Mouse (Mus musculus): Measurements from ENCODE around the gene Tekt1. TPM values are rescaled to one million over a fixed set of nuclear protein-coding genes. Genes with fewer than 3 reads are reported as not detected.

The Tekt1 gene
- not detected for total RNA-seq (2023)

DNA sequence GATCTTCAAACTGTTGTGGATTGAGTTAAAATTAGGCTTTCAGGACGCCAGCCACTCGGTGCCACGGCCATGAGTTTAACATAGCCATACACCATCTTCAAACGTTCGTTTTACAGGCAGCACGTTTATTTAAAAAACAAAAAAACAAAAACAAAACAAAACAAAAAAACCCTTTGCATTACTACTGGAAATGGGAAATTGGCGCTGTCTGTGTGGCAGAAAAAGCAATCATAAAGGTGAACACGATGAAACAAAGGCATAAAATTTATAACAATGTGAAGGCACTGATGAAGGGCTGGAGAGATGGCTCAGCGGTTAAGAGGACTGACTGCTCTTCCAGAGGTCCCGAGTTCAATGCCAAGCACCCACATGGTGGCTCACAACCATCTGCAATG is at the start of gene Tekt1:
TSS of gene Tekt1 (minus strand) at position 96 of the 395 bp plus-strand sequence.

DNA sequence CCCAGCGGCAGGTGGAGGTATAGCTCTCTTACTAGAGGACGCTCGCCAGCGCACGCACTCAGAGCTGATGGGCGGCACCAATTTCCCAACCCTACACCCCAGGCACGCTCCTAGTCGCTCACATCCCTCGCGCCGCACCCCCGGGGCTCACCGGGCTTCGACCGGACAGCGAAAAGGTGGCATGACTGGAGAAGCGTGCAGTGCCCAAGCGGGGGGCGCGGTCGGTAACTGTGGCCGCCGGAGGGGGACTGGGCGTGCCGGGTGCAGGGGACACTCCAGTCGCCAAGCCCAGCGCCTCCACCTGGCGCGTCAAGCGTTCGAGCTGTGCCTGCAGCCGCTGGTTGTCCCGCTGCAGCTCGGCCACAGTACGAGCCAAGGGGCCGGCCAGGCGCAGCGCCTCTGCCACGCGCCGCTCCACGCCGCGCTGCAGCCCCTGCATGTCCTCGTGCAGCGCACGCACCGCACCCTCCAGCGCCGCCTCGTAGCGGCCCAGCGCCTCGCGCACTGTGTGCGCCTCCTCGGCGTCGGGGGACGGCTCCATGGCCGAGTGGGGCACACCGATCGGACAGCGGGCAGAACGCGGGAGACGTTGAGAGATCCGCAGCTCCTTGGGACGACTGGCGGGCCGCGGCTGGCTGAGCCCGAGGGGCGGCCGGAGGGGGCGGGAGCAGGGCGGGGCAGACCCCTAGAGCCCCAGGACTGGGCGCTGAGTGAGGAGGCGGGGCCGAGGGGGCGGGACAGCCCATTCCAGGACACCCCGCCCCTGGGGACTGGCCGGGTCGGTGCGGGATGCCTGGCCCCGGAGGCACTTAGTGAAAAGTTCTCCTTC is 49.1 kb upstream of the Tekt1 start, which contains the start of gene Smtnl2:
TSS of gene Smtnl2 (minus strand) at position 621 of the 829 bp plus-strand sequence.

DNA sequence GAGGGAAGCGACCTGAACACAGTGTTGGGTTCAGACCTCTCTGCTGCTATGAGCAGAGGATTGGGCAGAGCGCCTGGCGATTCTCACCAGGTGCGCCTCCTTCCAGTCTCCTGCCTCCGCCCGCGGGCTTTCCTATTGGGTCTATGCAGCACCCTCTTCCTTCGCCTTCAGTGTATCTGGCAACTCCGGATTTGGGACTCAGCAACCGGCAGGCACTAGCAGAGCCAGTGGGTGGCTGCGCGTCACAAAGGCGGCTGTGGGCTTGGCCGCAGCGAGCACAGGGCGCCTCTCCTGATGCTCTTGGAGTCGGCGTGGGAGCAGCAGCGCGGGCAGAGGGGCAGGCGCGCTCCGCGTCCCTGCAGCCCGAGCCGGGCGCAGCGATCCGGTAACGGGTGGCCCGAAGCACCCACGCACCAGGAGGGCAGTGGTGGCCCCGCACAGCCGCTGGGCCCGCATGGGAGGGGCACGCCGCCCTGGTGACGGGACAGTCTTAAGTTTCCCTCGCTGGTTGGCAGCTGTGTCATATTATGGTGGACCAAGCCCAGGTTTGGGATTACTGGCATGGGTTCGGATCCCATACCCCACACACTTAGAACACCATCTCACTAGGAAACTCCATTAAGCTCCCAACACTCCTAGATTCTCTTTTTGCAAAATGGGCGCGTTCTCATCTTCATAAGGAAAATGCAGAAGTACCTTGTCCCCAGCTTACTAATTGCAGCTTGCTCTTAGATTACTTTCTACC is 47.9 kb downstream of the Tekt1 start, which contains the start of gene Fbxo39:
TSS of gene Fbxo39 (plus strand) at position 294 of the 745 bp plus-strand sequence.

DNA sequence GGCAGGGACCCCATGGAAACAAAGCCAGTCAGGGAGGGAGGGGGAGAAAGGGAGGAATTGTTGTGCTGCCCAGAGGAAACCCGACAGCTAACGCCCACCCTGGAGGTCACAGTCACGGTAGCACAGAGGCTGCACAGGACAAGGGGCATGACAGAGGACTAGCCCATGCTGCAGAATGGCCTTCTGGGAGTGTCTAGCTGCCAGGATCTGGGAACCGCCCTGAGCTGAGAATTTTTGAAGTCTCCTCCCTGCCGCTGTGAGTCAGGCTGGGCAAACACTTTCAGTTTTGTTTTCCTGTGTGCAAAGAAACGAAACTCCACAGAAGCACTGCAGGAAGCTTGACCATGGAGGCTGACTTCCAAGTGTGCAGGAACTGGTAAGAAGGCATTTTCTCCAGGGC is 60.9 kb downstream of the Tekt1 start, which contains the start of gene Xaf1:
TSS of gene Xaf1 (plus strand) at position 296 of the 400 bp plus-strand sequence.

Other genes with a start within 250 kb of the Tekt1 start
- 0.15 TPM for gene Pitpnm3, start 226.7 kb downstream of the Tekt1 start, total RNA-seq (2023)
- 0.70 TPM for gene Gm43951, start 155.6 kb downstream of the Tekt1 start, total RNA-seq (2023)
- gene 4933427D14Rik, start 155.0 kb downstream of the Tekt1 start, total RNA-seq (2023): 11.8 TPM
- gene Txndc17, start 154.9 kb downstream of the Tekt1 start, total RNA-seq (2023): 23.4 TPM
- gene Med31, start 146.8 kb downstream of the Tekt1 start, total RNA-seq (2023): 19.5 TPM
- not detected for gene Slc13a5, start 95.2 kb downstream of the Tekt1 start, total RNA-seq (2023)
- gene Xaf1, start 60.8 kb downstream of the Tekt1 start, total RNA-seq (2023): 31.4 TPM
- not detected for gene Fbxo39, start 48.0 kb downstream of the Tekt1 start, total RNA-seq (2023)
- gene Smtnl2, start 49.3 kb upstream of the Tekt1 start, total RNA-seq (2023): not detected
- not detected for gene Ggt6, start 73.1 kb upstream of the Tekt1 start, total RNA-seq (2023)
- 161 TPM for gene Mybbp1a, start 78.9 kb upstream of the Tekt1 start, total RNA-seq (2023)
- 1.9 TPM for gene Spns2, start 127.5 kb upstream of the Tekt1 start, total RNA-seq (2023)
- gene Spns3, start 188.1 kb upstream of the Tekt1 start, total RNA-seq (2023): 1.1 TPM
- 35.7 TPM for gene Ube2g1, start 244.8 kb upstream of the Tekt1 start, total RNA-seq (2023)

All from CD4-positive naive resting alpha-beta T cell, adult 76 days (primary cell).